Mouse (Mus musculus) brain, embryonic 14.5 days (tissue): ENCODE data around the gene Adgrd1.

ENCODE experiments used
- CTCF ChIP-seq: fragments of 200-500 bp; IDR thresholded peaks from 2 replicates; pipeline ENCODE4 v1.5.1; 2012; ENCODE audit warnings: inconsistent platforms, mild to moderate bottlenecking, moderate library complexity, borderline replicate concordance; ENCODE audit not compliant: insufficient read depth, insufficient read length; ENCODE audit errors: extremely low read depth
- POLR2A ChIP-seq: fragments of 200-500 bp; IDR thresholded peaks from 2 replicates; pipeline ENCODE4 v1.6.1; 2012; ENCODE audit warnings: mild to moderate bottlenecking, inconsistent platforms, borderline replicate concordance; ENCODE audit not compliant: poor library complexity, insufficient read depth, insufficient read length, severe bottlenecking; ENCODE audit errors: extremely low read depth

DNA sequence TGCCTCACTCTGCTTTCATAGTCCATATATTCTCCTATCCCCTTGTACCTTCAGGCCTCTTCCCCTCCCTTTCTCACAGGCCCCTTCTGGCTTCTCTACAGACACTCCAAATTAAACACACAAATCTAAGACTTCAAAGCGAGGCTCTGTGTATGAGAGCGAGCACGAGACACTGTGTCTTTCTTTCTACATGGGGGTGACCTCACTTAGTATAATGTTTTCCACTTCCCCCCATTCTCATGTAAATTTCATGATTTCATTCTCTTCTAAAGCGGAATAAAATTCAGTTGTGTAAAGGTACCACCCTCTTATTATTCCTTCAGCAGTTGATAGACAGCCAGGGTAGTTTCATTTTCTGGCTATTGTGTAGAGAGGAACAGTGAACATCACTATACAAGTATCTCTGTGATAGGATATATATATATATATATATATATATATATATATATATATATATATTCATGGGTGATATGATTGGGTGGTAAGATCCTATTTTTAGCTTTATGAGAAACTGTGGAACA is 21.1 kb downstream of the Adgrd1 start:
- TF ChIP-seq POLR2A (no peak), CTCF (no peak)
